Mouse (Mus musculus) cerebellum, postnatal 25 days (tissue): ENCODE measurements around the gene Pnma1.

ENCODE experiments used
- DNase-seq, 2 experiments: peaks; one replicate each; pipeline ENCODE4 v3.0.0; 2021; ENCODE audit warnings: mixed read lengths in 2 of 2

Gene Pnma1

DNA sequence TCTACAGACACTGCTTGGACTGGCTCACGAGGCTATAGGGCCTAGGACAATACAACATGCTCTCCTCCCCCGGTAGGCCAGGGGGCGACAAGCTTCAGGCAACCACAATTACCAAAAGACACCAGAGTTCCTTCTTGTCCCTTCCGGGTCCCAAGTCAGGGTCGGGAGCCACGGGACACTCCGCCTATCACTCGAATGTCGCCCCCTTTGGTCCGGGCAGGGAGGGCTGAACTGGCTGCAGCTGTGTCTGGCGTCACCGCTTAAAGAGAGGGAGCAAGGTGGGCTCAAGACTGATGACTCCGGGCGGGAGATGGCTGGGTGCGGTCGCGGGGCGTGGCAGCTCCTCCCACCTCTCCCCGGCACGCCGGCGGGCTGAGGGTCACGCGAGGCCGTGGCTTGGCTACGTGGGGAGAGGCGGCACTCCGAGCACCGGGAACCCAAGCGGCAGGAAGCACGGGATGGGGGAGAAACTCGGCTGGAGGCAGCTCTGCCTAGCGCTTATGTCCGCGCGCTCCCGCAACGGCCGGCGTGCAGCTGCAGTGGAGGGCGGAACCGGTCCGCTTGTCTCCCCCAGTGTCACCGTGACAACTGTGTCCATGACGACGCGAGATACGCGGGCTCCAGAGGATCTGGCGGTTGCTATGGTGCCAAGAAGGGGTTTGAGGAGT is at the start of gene Pnma1:
TSS of gene Pnma1 (minus strand) at position 536 of the 668 bp plus-strand sequence.
- DNase-seq: peak; percentile 60 to 70

- DNase-seq: no peak
These were observed 46.9 kb upstream of the Pnma1 start for GRCm38 (mm10) chr12:84195195-84195594.

GRCm38 (mm10) chr12:84194400-84195109 is 46.3 kb upstream of the Pnma1 start:
- no peak for DNase-seq

- DNase-seq: peak; percentile 88 to 91
These were observed 45.5 kb upstream of the Pnma1 start for GRCm38 (mm10) chr12:84193642-84194399.

DNA sequence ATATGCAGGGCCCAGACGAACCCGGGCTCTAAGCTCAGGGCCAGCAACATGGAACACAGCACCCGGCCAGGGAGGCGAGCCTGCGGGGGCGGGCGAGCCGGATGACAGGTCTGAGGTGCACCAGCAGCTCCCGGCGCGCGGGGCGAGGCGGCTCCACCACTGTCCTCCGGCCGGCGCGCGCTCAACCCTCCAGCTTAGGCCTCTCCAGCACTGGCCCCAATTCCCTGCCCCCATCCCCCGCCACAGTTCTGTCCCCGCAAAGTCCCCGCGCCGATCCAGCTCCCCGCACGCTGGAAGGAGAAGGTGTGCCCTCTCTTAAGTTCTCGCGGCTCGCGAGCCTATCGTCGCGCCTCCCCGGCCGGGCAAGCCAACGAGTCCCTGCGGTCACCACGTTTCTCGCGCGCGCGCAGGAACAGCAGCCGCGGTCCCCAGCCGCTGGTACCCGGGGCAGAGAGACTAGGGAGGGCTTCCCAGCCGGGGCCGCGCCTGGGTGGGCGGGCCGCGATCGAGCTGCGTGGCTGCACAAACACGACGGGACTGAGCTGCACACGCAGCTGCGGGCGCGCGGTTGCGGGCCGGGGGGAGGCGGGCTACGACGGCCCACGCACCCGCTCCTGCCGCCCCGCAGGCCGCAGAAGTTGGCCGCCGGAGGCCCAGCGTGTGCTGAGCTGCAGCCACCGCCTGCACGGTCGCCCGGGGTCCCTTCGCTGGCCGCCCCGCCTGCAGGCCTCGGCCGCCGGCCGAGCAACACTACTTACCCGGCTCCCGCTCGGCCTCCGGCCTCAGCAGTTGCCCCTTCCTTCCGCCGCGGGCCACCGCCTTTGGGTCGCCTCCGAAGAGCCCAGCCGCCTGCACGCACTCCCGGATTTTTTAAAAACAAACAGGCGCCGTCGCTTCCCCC is 44.7 kb upstream of the Pnma1 start:
- DNase-seq: peak; percentile 76 to 80

- DNase-seq: peak in 1 of 2 experiments; percentile 16
These were observed 44.0 kb upstream of the Pnma1 start for GRCm38 (mm10) chr12:84192280-84192679.

GRCm38 (mm10) chr12:84191770-84192169 is 43.5 kb upstream of the Pnma1 start:
- no peak for DNase-seq

GRCm38 (mm10) chr12:84191190-84191589 is 42.9 kb upstream of the Pnma1 start:
- no peak for DNase-seq

- DNase-seq: peak in 1 of 2 experiments; percentile 26
These were observed 42.0 kb upstream of the Pnma1 start for GRCm38 (mm10) chr12:84190151-84190820.

GRCm38 (mm10) chr12:84188881-84189444 is 40.7 kb upstream of the Pnma1 start:
- DNase-seq: peak in 1 of 2 experiments; percentile 34

DNA sequence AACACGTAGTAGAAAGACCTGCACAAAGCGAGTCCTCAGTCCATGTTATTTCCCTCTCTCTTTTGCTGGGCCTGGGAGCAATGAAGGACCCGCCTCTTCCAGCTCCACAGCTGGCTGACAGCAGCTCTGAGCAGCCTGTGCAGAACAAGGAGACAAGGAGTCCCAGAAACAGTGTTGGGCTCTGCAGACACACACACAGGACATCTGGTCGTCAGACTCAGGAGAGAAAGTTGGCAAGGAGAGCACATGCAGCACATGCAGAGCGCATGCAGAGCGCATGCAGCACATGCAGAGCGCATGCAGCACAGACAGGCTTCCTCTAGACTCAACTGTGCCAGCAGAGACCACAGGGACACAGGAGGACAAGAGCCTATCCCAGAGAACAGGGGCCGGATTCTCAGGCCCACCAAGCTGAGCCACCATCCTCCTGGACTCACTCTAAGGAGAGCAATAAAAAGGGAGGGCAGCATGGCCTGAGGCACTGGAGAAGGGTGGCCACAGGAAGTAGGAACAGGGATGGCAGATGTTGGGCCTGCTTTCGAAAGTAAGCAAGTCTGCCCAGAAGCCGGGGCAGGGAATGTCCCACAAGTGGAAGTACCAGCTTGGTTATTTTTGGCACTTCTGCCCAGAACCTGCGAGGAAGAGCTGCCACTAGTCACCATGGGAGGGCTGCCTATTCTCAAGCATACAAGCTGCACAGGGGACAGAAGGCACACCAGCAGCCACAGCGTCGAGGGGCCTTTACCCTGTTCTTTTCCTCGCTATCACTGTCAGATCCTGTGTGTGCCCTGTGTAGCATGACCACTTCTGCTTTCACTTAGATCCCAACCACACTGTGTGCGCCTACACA is 39.7 kb upstream of the Pnma1 start:
- DNase-seq: peak; percentile 50 to 59

GRCm38 (mm10) chr12:84186950-84187349 is 38.7 kb upstream of the Pnma1 start:
- DNase-seq: peak; percentile 45 to 62

- no peak for DNase-seq
These were observed 38.2 kb upstream of the Pnma1 start for GRCm38 (mm10) chr12:84186536-84186935.

GRCm38 (mm10) chr12:84185547-84185946 is 37.3 kb upstream of the Pnma1 start:
- DNase-seq: no peak

GRCm38 (mm10) chr12:84184979-84185378 is 36.7 kb upstream of the Pnma1 start:
- DNase-seq: no peak

DNA sequence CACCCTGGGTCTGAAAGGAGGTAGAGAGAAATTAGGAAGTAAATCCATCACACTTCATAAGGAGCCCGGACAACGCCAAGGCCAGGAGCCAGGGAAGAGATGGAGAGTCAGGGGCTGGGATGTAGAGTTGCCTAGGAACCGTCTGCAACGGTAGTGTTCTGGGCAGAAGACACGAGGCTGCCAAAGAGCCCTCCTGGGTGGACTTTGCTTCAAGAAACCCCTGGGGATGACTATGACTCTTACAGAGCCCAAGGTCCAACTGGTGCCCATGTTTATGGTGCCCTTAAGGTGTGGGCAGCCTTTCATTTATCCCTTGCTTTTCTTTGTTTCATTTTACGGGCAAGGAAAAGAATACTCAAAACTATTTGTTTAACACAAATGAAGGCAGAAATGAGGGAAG is 33.7 kb upstream of the Pnma1 start:
- no peak for DNase-seq

DNA sequence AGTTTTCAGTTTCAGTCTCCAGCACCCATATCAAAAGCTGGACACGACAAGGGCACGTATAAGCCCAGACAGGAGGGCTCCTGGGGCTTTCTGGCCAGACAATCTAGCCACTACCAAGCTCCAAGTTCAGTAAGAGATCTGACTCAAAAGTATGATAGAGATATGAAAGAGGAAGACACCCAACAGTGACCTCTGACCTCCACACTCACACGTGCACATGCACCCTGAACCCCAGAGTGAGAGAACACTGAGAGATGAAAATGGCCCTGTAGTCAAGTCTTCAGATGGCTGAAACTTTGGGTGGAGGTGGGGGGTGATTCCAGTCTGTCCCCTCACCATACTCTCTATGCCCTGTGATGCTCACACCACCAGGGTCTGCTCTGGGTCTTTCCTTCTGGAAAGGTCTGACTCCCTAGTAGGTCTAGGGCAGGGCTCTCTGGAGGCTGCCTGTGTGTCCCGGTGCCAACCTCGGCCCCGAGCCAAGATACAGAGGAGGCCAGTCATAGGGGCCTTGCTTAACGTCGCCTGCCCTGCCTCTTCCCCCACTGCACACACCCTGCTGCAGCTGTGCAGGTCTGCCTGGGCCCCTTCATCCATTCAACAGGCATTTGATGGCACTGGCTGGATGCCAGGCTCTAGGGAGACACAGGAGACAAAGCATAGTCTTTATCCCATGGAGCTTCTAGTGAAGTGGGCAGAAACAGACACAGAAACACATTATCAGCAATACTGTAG is 32.6 kb upstream of the Pnma1 start:
- peak; percentile 58 to 71 for DNase-seq

GRCm38 (mm10) chr12:84180090-84180489 is 31.8 kb upstream of the Pnma1 start:
- DNase-seq: no peak

DNA sequence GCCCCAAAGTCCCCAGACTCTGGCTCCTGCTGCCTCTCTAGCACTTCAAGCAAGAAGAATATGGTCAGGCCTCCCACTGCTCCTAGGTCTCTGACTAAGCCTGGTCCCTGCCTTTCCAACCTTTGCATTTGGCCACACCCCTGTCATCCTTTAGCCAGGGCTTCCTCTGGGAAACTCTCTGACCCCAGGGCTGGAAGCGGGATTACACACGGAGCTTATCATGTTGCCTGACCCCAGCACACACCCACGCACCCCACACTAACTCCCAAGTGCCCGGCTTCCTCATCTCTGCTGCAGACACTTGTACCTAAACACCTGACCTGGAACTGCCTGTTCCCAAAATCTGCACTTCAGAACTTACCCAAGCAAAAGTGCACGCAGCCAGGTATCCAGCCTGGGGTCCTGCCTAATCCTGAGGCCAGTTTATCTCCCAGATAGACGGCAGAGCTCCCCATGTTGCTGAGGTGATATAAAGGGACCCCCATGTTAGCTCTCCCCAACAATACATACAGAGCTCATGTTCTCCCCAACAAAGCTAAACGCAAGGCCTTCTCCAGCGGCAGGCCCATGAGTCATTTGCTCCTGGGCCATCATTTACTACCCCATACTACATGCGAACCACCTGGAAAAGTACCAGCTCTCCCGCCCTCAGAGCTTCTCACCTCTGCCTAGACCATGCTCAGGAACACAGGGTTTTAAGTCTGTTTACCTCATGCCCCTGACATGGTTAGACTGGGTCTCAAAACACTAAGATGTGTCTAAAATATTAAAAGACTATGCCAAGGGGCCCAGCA is 30.6 kb upstream of the Pnma1 start:
- no peak for DNase-seq
